ENCODE assay signal across 8 mouse cellular contexts in genomic region chr4:133497461-133498159, GRCm38 (mm10). TPM values are rescaled to one million over a fixed set of nuclear protein-coding genes. Genes with fewer than 3 reads are reported as not detected.
A peak's percentile ranks its signal among the peaks of the same experiment; 100 is the strongest.
DNase-seq lines count a peak whose midpoint lies in the region; ATAC-seq and TF ChIP-seq lines count a peak whose summit lies in the region.

No protein-coding gene starts in this region.

- no peak for TF ChIP-seq POLR2A in lung, adult 2 months (IDR thresholded peaks at IDR 0.05; ENCODE audit: borderline replicate concordance, extremely low read depth, low read depth, low read length)

- no peak overlapping the region for H3K27ac ChIP-seq in embryonic facial prominence, embryonic 11.5 days (replicated peaks; ENCODE audit: low read depth, low read length)
- peak overlapping the region; percentile 49; the same call in 1 of the 2 replicates for H3K27ac ChIP-seq in hindbrain, postnatal 0 days
- H3K27ac ChIP-seq in midbrain, embryonic 14.5 days (replicated peaks; ENCODE audit: low read depth, low read length), result no peak overlapping the region

- H3K36me3 ChIP-seq in embryonic facial prominence, embryonic 11.5 days (replicated peaks; ENCODE audit: control insufficient read depth, insufficient read depth, low read depth, low read length), result no peaks in the 10 kb centered on the region
- no peaks in the 10 kb centered on the region for H3K36me3 ChIP-seq in hindbrain, postnatal 0 days (ENCODE audit: insufficient read depth, low read length)
- no peaks in the 10 kb centered on the region for H3K36me3 ChIP-seq in midbrain, embryonic 14.5 days (ENCODE audit: control insufficient read depth, insufficient read depth, low read length)

- H3K4me1 ChIP-seq in lung, adult 2 months (ENCODE audit: control insufficient read depth, insufficient read depth, low read length), result 0 out of 2 replicates have a peak, but pooled peaks cover 2% of the 10 kb centered on the region
- peaks cover 5% of the 10 kb centered on the region for H3K4me1 ChIP-seq in embryonic facial prominence, embryonic 11.5 days (ENCODE audit: control insufficient read depth, insufficient read depth, low read length)
- no peaks in the 10 kb centered on the region for H3K4me1 ChIP-seq in hindbrain, postnatal 0 days (ENCODE audit: insufficient read depth, low read length)
- H3K4me1 ChIP-seq in midbrain, embryonic 14.5 days (ENCODE audit: control insufficient read depth, insufficient read depth, low read length), result peaks cover 13% of the 10 kb centered on the region

- peak overlapping the region; percentile 92 for H3K4me2 ChIP-seq in embryonic facial prominence, embryonic 11.5 days (ENCODE audit: low read depth, low read length)
- H3K4me2 ChIP-seq in hindbrain, postnatal 0 days (ENCODE audit: low read depth, low read length), result peak overlapping the region; percentile 89
- peak overlapping the region; percentile 98 for H3K4me2 ChIP-seq in midbrain, embryonic 14.5 days (ENCODE audit: low read length)

- under 1% methylated on average over 68 of the region's 70 CpGs for WGBS in lung, adult 2 months
- under 1% methylated on average over 64 of the region's 70 CpGs for WGBS in embryonic facial prominence, embryonic 11.5 days
- under 1% methylated on average over 67 of the region's 70 CpGs for WGBS in hindbrain, postnatal 0 days
- WGBS in midbrain, embryonic 14.5 days, result under 1% methylated on average over 70 of the region's 70 CpGs

- H3K27me3 ChIP-seq in embryonic facial prominence, embryonic 11.5 days (ENCODE audit: control insufficient read depth, insufficient read depth, low read length), result peaks cover 46% of the 10 kb centered on the region
- H3K27me3 ChIP-seq in hindbrain, postnatal 0 days (ENCODE audit: insufficient read depth, low read length), result peaks cover 19% of the 10 kb centered on the region; the same call in 1 of the 2 replicates
- peaks cover 63% of the 10 kb centered on the region for H3K27me3 ChIP-seq in midbrain, embryonic 14.5 days (ENCODE audit: control insufficient read depth, insufficient read depth, low read length)

- peak overlapping the region; percentile 32 for H3K4me3 ChIP-seq in lung, adult 2 months (replicated peaks; ENCODE audit: extremely low read depth, low read depth, low read length)
- peak overlapping the region; percentile 46 for H3K4me3 ChIP-seq in embryonic facial prominence, embryonic 11.5 days (ENCODE audit: low read depth, low read length)
- H3K4me3 ChIP-seq in hindbrain, postnatal 0 days (ENCODE audit: low read length), result peak overlapping the region; percentile 66
- H3K4me3 ChIP-seq in midbrain, embryonic 14.5 days (replicated peaks; ENCODE audit: low read depth, low read length), result peak overlapping the region; percentile 61

- peak overlapping the region; percentile 62 for H3K9ac ChIP-seq in embryonic facial prominence, embryonic 11.5 days (replicated peaks; ENCODE audit: low read length)
- H3K9ac ChIP-seq in hindbrain, postnatal 0 days (replicated peaks; ENCODE audit: low read length), result peak overlapping the region; percentile 77
- H3K9ac ChIP-seq in midbrain, embryonic 14.5 days (replicated peaks; ENCODE audit: low read length), result peak overlapping the region; percentile 61

- DNase-seq in lung, adult 2 months, result no peak
- no peak for DNase-seq in lung, postnatal 36 days
- peak; percentile 45 for DNase-seq in adrenal gland, postnatal 14 days
- peak; percentile 43 for DNase-seq in embryonic facial prominence, embryonic 11.5 days (ENCODE audit: low spot score)
- DNase-seq in hindbrain, postnatal 0 days (ENCODE audit: low spot score), result peak; percentile 49
- DNase-seq in midbrain, embryonic 14.5 days, result peak; percentile 71
- DNase-seq in urinary bladder, postnatal 36 days (ENCODE audit: low spot score in 2 of 2), result no peak
- DNase-seq in right cerebral cortex, adult 2 months (ENCODE audit: low spot score in 2 of 2), result no peak

- peak; percentile 8; the same call in 1 of the 2 replicates for ATAC-seq in embryonic facial prominence, embryonic 11.5 days (replicated peaks; ENCODE audit: insufficient number of reproducible peaks, low FRiP score, low TSS enrichment, low read depth)
- ATAC-seq in hindbrain, postnatal 0 days, result peak; percentile 27
- ATAC-seq in midbrain, embryonic 14.5 days (ENCODE audit: low FRiP score, low TSS enrichment), result peak; percentile 64

- no peak for TF ChIP-seq CTCF in lung, adult 2 months (IDR thresholded peaks at IDR 0.05; ENCODE audit: insufficient read depth, low read length)
- no peak for TF ChIP-seq CTCF in hindbrain, postnatal 0 days (IDR thresholded peaks at IDR 0.05; ENCODE audit: low read depth)

- no peaks in the 10 kb centered on the region for H3K9me3 ChIP-seq in embryonic facial prominence, embryonic 11.5 days (replicated peaks; ENCODE audit: control insufficient read depth, low read length)
- H3K9me3 ChIP-seq in hindbrain, postnatal 0 days (ENCODE audit: low read length), result no peaks in the 10 kb centered on the region
- H3K9me3 ChIP-seq in midbrain, embryonic 14.5 days (ENCODE audit: control insufficient read depth, low read length), result no peaks in the 10 kb centered on the region

RNA-seq across cellular contexts. Expression of gene Trnp1, which starts 0.7 kb away (rescaled TPM):
- polyA plus RNA-seq in lung, adult 2 months (2012; rRNA removed), result 3.4 and 4.5 TPM in 2 replicates
- 4.0 and 8.6 TPM in 2 replicates for total RNA-seq in adrenal gland, postnatal 14 days (2021)
- 2.0 and 2.8 TPM in 2 replicates for polyA plus RNA-seq in embryonic facial prominence, embryonic 11.5 days (2014; fragmentation: Nextera tagmentation; extraction: Ambion mirVana)
- 48.1 and 54.5 TPM in 2 replicates for total RNA-seq in hindbrain, postnatal 0 days (2014; rRNA removed)
- polyA plus RNA-seq in hindbrain, postnatal 0 days (2015; fragmentation: Nextera tagmentation; extraction: Ambion mirVana), result 20.9 and 22.0 TPM in 2 replicates
- polyA plus RNA-seq in midbrain, embryonic 14.5 days (2014; fragmentation: Nextera tagmentation; extraction: Ambion mirVana), result 5.5 and 7.8 TPM in 2 replicates

RNA-seq across cellular contexts. Expression of gene Tent5b, which starts 17.7 kb away (rescaled TPM):
- 21.3 and 23.1 TPM in 2 replicates for polyA plus RNA-seq in lung, adult 2 months (2012; rRNA removed)
- 0.67 and 2.0 TPM in 2 replicates for total RNA-seq in adrenal gland, postnatal 14 days (2021)
- 0.71 and 0.93 TPM in 2 replicates for polyA plus RNA-seq in embryonic facial prominence, embryonic 11.5 days (2014; fragmentation: Nextera tagmentation; extraction: Ambion mirVana)
- total RNA-seq in hindbrain, postnatal 0 days (2014; rRNA removed), result 1.3 and 3.6 TPM in 2 replicates
- 0.49 and 0.55 TPM in 2 replicates for polyA plus RNA-seq in hindbrain, postnatal 0 days (2015; fragmentation: Nextera tagmentation; extraction: Ambion mirVana)
- polyA plus RNA-seq in midbrain, embryonic 14.5 days (2014; fragmentation: Nextera tagmentation; extraction: Ambion mirVana), result 0.09 and 0.15 TPM in 2 replicates

RNA-seq across cellular contexts. Expression of gene Kdf1, which starts 21.2 kb away (rescaled TPM):
- 19.0 and 22.2 TPM in 2 replicates for polyA plus RNA-seq in lung, adult 2 months (2012; rRNA removed)
- 1.8 and 2.0 TPM in 2 replicates for total RNA-seq in adrenal gland, postnatal 14 days (2021)
- polyA plus RNA-seq in embryonic facial prominence, embryonic 11.5 days (2014; fragmentation: Nextera tagmentation; extraction: Ambion mirVana), result 7.6 and 8.0 TPM in 2 replicates
- 0.11 and 0.26 TPM in 2 replicates for total RNA-seq in hindbrain, postnatal 0 days (2014; rRNA removed)
- polyA plus RNA-seq in hindbrain, postnatal 0 days (2015; fragmentation: Nextera tagmentation; extraction: Ambion mirVana), result 0.53 and 0.60 TPM in 2 replicates
- 0.19 and 0.37 TPM in 2 replicates for polyA plus RNA-seq in midbrain, embryonic 14.5 days (2014; fragmentation: Nextera tagmentation; extraction: Ambion mirVana)

RNA-seq across cellular contexts. Expression of gene Nudc, which starts 48.2 kb away (rescaled TPM):
- polyA plus RNA-seq in lung, adult 2 months (2012; rRNA removed), result 52.4 and 60.4 TPM in 2 replicates
- 159 and 160 TPM in 2 replicates for total RNA-seq in adrenal gland, postnatal 14 days (2021)
- 308 and 322 TPM in 2 replicates for polyA plus RNA-seq in embryonic facial prominence, embryonic 11.5 days (2014; fragmentation: Nextera tagmentation; extraction: Ambion mirVana)
- total RNA-seq in hindbrain, postnatal 0 days (2014; rRNA removed), result 54.1 and 70.4 TPM in 2 replicates
- polyA plus RNA-seq in hindbrain, postnatal 0 days (2015; fragmentation: Nextera tagmentation; extraction: Ambion mirVana), result 265 and 272 TPM in 2 replicates
- polyA plus RNA-seq in midbrain, embryonic 14.5 days (2014; fragmentation: Nextera tagmentation; extraction: Ambion mirVana), result 162 and 163 TPM in 2 replicates

RNA-seq across cellular contexts. Expression of gene Nr0b2, which starts 55.6 kb away (rescaled TPM):
- 0.36 and 0.54 TPM in 2 replicates for polyA plus RNA-seq in lung, adult 2 months (2012; rRNA removed)
- total RNA-seq in adrenal gland, postnatal 14 days (2021), result 32.6 and 34.2 TPM in 2 replicates
- not detected in 2 replicates for polyA plus RNA-seq in embryonic facial prominence, embryonic 11.5 days (2014; fragmentation: Nextera tagmentation; extraction: Ambion mirVana)
- total RNA-seq in hindbrain, postnatal 0 days (2014; rRNA removed), result 0.47 TPM in 1 of 2 replicates, not detected in the other
- polyA plus RNA-seq in hindbrain, postnatal 0 days (2015; fragmentation: Nextera tagmentation; extraction: Ambion mirVana), result 0.21 and 0.26 TPM in 2 replicates
- polyA plus RNA-seq in midbrain, embryonic 14.5 days (2014; fragmentation: Nextera tagmentation; extraction: Ambion mirVana), result not detected in 2 replicates

Comparison
In these comparisons a context has a peak if more than half of its experiments do, and no peak if none do; other contexts are left out.
1. DNase-seq: peak in adrenal gland, postnatal 14 days (single experiment), embryonic facial prominence, embryonic 11.5 days (single experiment), hindbrain, postnatal 0 days (single experiment) and midbrain, embryonic 14.5 days (single experiment); none in lung, adult 2 months (single experiment), lung, postnatal 36 days (single experiment), urinary bladder, postnatal 36 days (0 of 2) and right cerebral cortex, adult 2 months (0 of 2).
2. ATAC-seq: peak in every context shown above with its lines; median percentile 64 in midbrain, embryonic 14.5 days; 27 in hindbrain, postnatal 0 days; 8 in embryonic facial prominence, embryonic 11.5 days.
3. RNA of gene Tent5b, which starts 17.7 kb away (polyA plus RNA-seq): 21.3 to 23.1 TPM in lung, adult 2 months; 0.71 to 0.93 TPM in embryonic facial prominence, embryonic 11.5 days, 0.49 to 0.55 TPM in hindbrain, postnatal 0 days and 0.09 to 0.15 TPM in midbrain, embryonic 14.5 days; every median in the first group is over 10 times any median in the second.
4. Peak in every context shown above with its lines, with median percentiles within 50 percentile points of each other: H3K4me3 ChIP-seq, H3K4me2 ChIP-seq and H3K9ac ChIP-seq.